Mouse (Mus musculus) small intestine, adult 2 months (tissue): Measurements from ENCODE around the gene Sds.

ENCODE experiments used
- CTCF ChIP-seq: fragments of 200-500 bp; IDR thresholded peaks from 2 replicates; pipeline ENCODE4 v1.5.1; 2012; ENCODE audit warnings: low read depth, mild to moderate bottlenecking, control low read depth, inconsistent platforms, low read length, moderate library complexity, mixed read lengths; ENCODE audit not compliant: insufficient replicate concordance, insufficient read length; ENCODE audit errors: extremely low read depth
- POLR2A ChIP-seq: fragments of 200-500 bp; IDR thresholded peaks from 2 replicates; pipeline ENCODE4 v1.6.1; 2012; ENCODE audit warnings: low read depth, mild to moderate bottlenecking, control low read depth, inconsistent platforms, low read length, moderate library complexity

DNA sequence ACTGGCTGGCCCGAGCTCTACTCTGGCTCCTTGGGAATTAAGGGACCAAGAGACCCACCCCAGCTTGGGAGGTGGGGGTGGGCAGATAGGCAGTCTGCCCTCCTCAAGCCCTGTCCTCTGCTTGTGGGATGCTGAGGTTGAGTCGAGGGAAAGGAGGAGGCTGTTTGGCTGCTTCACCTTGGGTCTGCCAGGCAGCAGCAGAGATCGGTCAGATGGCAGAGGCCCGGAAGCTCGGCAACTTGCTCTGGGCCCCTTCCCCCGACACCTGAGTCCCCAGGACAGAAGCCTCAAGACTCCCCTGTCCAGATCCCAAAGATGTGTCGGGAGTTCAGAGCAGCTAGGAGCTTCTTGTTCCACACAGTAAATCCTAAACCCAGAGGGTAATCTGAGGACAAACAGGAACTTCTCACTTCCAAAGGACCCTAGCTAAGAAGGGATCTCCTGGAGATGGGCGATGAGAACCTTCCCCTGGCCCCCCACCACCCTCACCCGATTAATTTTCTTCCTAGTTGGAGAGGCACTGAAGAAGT lies 43.8 kb upstream of the Sds start:
- TF ChIP-seq CTCF = no peak
- no peak for TF ChIP-seq POLR2A
